Mouse (Mus musculus) liver, embryonic 11.5 days (tissue): ENCODE data around the gene Haus2. TPM values are rescaled to one million over a fixed set of nuclear protein-coding genes. Genes with fewer than 3 reads are reported as not detected.
A peak's percentile ranks its signal among the peaks of the same experiment; 100 is the strongest.
"Not testable (repeated sequence)": the region's sequence is repeated elsewhere in the genome, so short reads cannot be mapped to it uniquely, and the experiment has no call there.

Experiments used
- ATAC-seq: fragments of 200-750 bp; cut with Nextera tagmentation; replicated peaks from 2 replicates; pipeline ENCODE4 v1.8.0; 2017; ENCODE audit warnings: moderate number of reproducible peaks, mild to moderate bottlenecking, moderate TSS enrichment, moderate library complexity; ENCODE audit not compliant: low FRiP score
- DNase-seq: peaks from one replicate; pipeline ENCODE4 v3.0.0-alpha.2; 2017; ENCODE audit warnings: low spot score
- H3K27ac ChIP-seq: fragments of 300-500 bp; sonication (generic); 2 replicates; pipeline ENCODE4 v1.5.1; 2014; ENCODE audit warnings: mild to moderate bottlenecking, low read depth, low read length, control low read depth
- H3K27me3 ChIP-seq: fragments of 300-500 bp; sonication (generic); replicated peaks from 2 replicates; pipeline ENCODE4 v1.6.1; 2014; ENCODE audit warnings: low read length, mixed read lengths; ENCODE audit not compliant: control insufficient read depth, insufficient read depth
- H3K36me3 ChIP-seq: fragments of 300-500 bp; sonication (generic); 2 replicates; pipeline ENCODE4 v1.6.1; 2014; ENCODE audit warnings: mild to moderate bottlenecking, low read length, moderate library complexity, mixed read lengths; ENCODE audit not compliant: control insufficient read depth, insufficient read depth
- H3K4me1 ChIP-seq: fragments of 300-500 bp; sonication (generic); replicated peaks from 2 replicates; pipeline ENCODE4 v1.6.1; 2014; ENCODE audit warnings: low read length, mixed read lengths; ENCODE audit not compliant: control insufficient read depth, insufficient read depth
- H3K4me2 ChIP-seq: fragments of 300-500 bp; sonication (generic); 2 replicates; pipeline ENCODE4 v1.6.1; 2014; ENCODE audit warnings: mild to moderate bottlenecking, control low read depth, moderate library complexity
- H3K4me3 ChIP-seq: fragments of 300-500 bp; sonication (generic); 2 replicates; pipeline ENCODE4 v1.5.1; 2014; ENCODE audit warnings: low read depth, low read length, control low read depth
- H3K9ac ChIP-seq: fragments of 300-500 bp; sonication (generic); 2 replicates; pipeline ENCODE4 v1.6.1; 2014; ENCODE audit warnings: low read depth, low read length, control low read depth
- H3K9me3 ChIP-seq: fragments of 300-500 bp; sonication (generic); 2 replicates; pipeline ENCODE4 v1.6.1; 2016; ENCODE audit warnings: low read length, inconsistent platforms, mixed read lengths; ENCODE audit not compliant: control insufficient read depth
- WGBS: fragments of 180-500 bp; shearing (Covaris S2); extraction: QIAGEN DNeasy Blood & Tissue Kit; methylation state at CpG from one replicate; pipeline ENCODE4 v1.1.7; 2014; 5-methylcytosine and 5-hydroxymethylcytosine counted together
- polyA plus RNA-seq: library from polyadenylated mRNA; unstranded; fragments of >200 nt; fragmentation: Nextera tagmentation; extraction: Ambion mirVana; gene quantifications from 2 replicates; pipeline ENCODE4 v1.2.1, GENCODE M21; 2014

The Haus2 gene
- polyA plus RNA-seq = 30.6 and 31.2 TPM in 2 replicates

DNA sequence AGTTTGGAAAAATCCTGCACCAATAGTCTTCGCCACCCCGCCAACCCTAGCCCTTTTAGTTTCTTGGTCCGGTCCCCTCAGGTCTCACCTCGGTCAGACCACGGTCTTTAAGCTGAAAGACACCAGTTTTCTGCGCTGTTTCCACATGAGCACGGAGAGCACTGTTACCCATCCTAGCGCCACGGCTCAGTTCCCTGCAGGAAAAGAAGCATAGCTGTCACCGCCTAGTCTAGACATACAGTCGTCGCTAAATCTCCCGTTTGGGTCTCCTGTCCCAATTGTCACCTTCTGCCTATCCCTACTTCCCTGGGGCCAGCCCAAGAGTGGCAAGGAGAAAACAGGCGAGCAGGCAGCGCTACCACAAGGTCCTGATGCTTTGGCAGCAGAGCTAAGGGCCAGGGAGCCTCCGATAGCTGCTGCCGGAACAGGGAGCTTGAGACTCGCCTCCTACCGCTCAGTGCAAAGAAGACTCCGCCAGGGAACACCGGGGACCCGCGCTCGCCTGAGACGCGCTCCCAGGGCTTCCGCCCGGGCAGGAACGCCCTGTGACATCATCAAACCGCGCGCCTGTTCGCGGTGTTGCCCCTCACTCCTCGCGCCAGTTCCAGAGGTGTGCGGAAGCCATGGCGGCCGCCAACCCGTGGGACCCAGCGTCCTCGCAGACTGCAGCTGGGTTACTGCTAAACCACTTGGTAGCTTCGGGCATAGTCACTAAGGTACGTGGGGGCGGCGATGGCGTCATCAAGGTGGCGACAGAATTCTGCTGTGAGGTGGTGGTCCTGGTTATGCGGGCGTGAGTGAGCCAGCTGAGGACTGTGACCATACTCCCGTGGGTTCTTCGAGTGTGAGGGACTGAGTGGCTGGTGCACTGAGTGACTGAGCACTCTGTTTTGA, at the start of gene Haus2, which contains the start of gene Lrrc57:
Gene Haus2, plus strand, starts transcription at position 554 of the 894 bp plus-strand sequence.
Gene Lrrc57, minus strand, starts transcription at position 691 of the 894 bp plus-strand sequence.
- Histone ChIP-seq H3K36me3 (peaks cover 3% of the 10 kb centered on the region; the same call in 1 of the 2 replicates), H3K27ac (peak within 1 kb of the TSS; percentile 93), H3K4me1 (peaks cover 10% of the 10 kb centered on the region), H3K9ac (peak within 1 kb of the TSS; percentile 87), H3K4me3 (peak within 1 kb of the TSS; percentile 85), H3K9me3 (no peaks in the 10 kb centered on the region), H3K4me2 (peak within 1 kb of the TSS; percentile 84), H3K27me3 (no peaks in the 10 kb centered on the region)
- WGBS = 1% methylated on average over 52 of the region's 52 CpGs
- ATAC-seq (peak; percentile 93), DNase-seq (peak; percentile 95)

DNA sequence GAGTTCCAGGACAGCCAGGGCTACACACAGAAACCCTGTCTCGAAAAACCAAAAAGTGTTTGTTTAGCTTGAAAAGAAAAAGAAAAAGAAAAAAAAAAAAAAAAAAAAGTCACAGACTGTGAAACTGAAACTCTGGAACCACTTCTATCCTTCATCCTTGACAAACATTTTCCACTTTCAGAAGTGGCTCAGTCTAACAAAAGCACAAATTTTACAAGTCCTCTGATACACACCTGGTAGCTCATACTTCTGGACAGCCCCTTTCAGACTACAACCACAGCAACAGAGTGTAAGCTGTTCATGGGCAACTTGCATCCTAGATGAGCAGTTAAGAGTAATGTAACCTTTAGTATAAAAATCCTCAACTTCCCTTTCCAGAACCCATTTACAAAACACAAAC, 47.7 kb upstream of the Haus2 start:
- Histone ChIP-seq H3K9ac (no peak overlapping the region), H3K27ac (no peak overlapping the region), H3K4me2 (peak overlapping the region; percentile 88; the same call in 1 of the 2 replicates), H3K9me3 (no peaks in the 10 kb centered on the region), H3K4me3 (no peak overlapping the region), H3K36me3 (no peaks in the 10 kb centered on the region), H3K4me1 (peaks cover 12% of the 10 kb centered on the region), H3K27me3 (no peaks in the 10 kb centered on the region)
- no peak for ATAC-seq
- WGBS = 80% methylated on average over 1 of the region's 1 CpGs
- no peak for DNase-seq

DNA sequence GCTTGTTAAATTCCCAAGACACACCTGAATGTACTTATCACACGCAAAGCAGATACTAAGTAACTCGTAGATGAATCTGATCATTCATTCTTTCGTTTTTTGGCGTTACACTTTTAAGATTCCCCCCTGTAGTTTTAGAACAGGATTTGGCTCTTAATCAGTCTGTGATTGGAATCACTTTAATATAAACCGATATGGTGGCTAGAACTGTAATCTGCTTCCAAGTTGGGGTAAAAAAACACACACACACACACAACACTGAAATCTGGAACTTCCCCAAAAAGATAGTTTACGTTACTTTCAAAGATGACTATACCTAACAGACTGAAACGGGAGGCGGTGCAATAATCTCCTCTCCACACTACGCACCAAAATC, 46.3 kb upstream of the Haus2 start:
- peak overlapping the region; percentile 80 for H3K27ac ChIP-seq
- H3K27me3 ChIP-seq = no peaks in the 10 kb centered on the region
- ATAC-seq = no peak
- H3K9me3 ChIP-seq = no peaks in the 10 kb centered on the region
- 13% methylated on average over 9 of the region's 9 CpGs for WGBS
- H3K4me1 ChIP-seq = peaks cover 12% of the 10 kb centered on the region
- no peak for DNase-seq
- H3K36me3 ChIP-seq = no peaks in the 10 kb centered on the region
- peak overlapping the region; percentile 97 for H3K9ac ChIP-seq
- peak overlapping the region; percentile 91 for H3K4me3 ChIP-seq
- H3K4me2 ChIP-seq = peak overlapping the region; percentile 88

DNA sequence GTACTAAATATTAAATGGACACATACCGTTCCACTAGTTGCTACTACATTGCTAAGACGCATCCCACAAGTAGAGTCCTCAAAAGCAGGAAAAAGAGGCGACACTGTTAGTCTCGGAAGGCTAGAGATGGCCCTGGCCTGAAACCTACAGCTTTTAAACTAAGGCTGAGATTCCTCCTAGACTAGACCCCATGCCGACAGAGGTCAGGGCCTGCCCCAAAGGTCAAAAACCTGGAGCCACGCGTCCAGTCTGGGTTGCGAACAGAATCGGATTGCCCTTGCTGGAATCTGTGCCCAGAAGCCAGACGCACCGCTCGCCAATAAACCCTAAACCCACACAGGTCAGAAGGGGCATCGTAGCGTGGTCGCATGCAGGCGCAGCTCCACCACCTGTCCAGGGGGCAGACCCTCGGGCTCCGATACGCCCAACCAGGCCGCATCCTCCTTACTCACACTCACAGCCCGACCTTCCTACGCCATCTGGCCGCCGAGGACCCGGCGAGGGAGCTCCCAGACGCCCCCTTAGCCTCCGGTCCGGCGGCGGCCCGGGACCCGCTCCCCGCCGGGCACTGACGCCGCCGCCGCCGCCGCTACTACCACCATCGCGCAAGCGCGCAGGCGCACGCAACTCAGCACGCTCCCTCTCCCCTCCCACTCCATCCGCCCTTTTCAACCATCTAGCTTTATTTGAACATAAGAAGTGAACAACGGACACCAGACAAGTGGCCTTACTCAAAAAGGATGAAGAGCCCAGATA, 45.8 kb upstream of the Haus2 start, which contains the start of gene Zfp106:
Gene Zfp106, minus strand, starts transcription at position 609 of the 756 bp plus-strand sequence.
- Histone ChIP-seq H3K27me3 (no peaks in the 10 kb centered on the region), H3K4me3 (peak within 1 kb of the TSS; percentile 91), H3K27ac (peak within 1 kb of the TSS; percentile 80), H3K9me3 (no peaks in the 10 kb centered on the region), H3K36me3 (no peaks in the 10 kb centered on the region), H3K4me2 (peak within 1 kb of the TSS; percentile 88), H3K9ac (peak within 1 kb of the TSS; percentile 97), H3K4me1 (peaks cover 12% of the 10 kb centered on the region)
- ATAC-seq (peak; percentile 77), DNase-seq (peak; percentile 81)
- WGBS = under 1% methylated on average over 50 of the region's 50 CpGs

DNA sequence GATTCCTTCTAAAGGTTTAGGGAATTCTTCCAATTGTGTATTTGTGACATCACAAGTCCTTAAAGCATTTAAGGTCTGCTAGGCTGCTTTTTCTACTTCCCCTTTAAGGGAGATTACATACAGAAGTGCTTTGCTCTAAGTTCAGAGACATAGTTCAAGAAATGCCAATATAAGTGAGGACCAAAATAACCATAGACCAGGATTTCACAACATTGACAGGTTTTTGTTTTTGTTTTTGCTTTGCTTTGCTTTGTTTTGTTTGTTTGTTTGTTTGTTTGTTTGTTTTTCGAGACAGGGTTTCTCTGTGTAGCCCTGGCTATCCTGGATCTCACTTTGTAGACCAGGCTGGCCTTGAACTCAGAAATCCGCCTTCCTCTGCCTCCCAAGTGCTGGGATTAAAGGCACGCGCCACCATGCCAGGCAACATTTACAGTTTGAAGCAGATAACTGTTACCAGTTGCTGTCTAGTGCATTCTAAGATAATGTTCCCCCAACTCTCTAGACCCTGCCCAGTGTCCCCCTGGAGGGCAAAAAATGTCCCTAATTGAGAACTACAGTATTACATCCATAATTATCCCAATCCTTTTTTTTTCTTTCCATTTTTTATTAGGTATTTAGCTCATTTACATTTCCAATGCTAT, 44.5 kb upstream of the Haus2 start:
- H3K9ac ChIP-seq, H3K9me3 ChIP-seq, H3K27me3 ChIP-seq, H3K4me3 ChIP-seq, DNase-seq, ATAC-seq, H3K36me3 ChIP-seq: not testable (repeated sequence)
- peaks cover 15% of the 10 kb centered on the region for H3K4me1 ChIP-seq
- WGBS = 63% methylated on average over 4 of the region's 4 CpGs
- H3K4me2 ChIP-seq = peak overlapping the region; percentile 19; the same call in 1 of the 2 replicates
- peak overlapping the region; percentile 79 for H3K27ac ChIP-seq

DNA sequence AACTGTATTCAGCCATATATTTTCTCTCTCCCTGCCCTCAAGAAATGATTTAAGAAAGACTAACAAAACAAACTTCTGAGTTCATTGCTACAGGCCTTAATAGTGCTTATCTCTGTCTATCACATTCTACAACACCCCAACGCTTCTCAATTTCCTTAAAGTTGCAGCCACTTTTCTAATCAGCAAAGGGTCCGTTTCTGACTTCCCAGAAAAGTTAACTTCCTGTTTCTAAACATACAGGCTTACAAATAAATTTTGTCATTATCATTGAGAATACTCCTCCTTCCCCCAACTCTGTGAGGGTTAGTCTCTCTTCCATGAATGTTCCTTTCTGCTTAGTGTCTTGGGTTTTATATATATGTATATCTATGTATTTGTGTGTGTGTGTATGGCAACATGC, 43.8 kb upstream of the Haus2 start:
- Histone ChIP-seq H3K4me1 (peaks cover 15% of the 10 kb centered on the region), H3K4me3 (no peak overlapping the region), H3K27ac (peak overlapping the region; percentile 79), H3K9ac (no peak overlapping the region), H3K36me3 (no peaks in the 10 kb centered on the region), H3K27me3 (no peaks in the 10 kb centered on the region), H3K9me3 (no peaks in the 10 kb centered on the region), H3K4me2 (peak overlapping the region; percentile 46)
- 33% methylated on average over 2 of the region's 2 CpGs for WGBS
- ATAC-seq (0 out of 2 replicates have a peak, but pooled peaks have one; percentile 29), DNase-seq (no peak)

DNA sequence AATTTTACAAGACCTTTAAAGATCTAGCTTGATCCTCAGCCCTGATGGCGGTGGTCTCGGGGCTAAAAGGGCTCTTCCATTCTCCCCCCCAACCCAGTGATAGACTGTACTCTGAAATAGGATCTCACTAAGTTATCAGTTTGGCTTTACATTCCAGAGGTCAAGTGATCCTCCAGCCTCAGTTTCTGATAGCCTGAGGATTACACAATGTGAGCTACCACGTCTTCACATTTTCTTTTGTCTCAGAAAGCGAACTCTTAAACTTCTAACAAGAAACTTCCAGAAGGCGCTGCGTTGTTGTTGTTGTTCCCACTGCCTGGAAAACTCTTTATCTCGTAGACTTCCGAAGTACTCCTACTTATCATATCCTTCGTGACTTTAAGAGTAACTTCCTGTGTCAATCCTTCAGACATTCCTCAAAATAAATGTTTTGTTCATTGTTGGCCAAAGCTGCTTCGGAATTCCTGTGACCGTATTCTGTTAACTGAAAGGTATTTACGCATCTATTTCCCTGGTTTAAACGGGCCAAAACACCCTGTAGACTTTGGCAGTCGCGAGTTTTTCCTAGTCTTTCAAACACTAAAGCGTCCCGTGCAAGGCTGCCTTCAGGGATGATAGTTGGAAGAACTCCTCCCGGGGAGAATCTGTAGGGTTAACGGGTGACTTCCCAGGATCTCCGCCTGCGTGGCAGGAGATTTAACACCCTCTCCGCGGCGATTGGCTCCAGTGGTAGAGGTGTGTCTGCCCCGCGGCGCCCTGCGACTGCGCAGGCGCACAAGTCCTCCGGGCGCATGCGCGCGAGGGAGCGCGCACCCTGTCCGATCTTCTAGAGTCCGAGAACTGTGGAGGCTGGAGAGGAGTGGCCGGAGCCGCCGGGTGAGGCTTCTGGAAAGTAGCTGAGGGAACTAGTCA, 42.0 kb upstream of the Haus2 start, which contains the start of gene Snap23:
Gene Snap23, plus strand, starts transcription at position 786 of the 912 bp plus-strand sequence.
- H3K4me3 ChIP-seq = peak within 1 kb of the TSS; percentile 65
- H3K4me1 ChIP-seq = peaks cover 18% of the 10 kb centered on the region
- no peaks in the 10 kb centered on the region for H3K36me3 ChIP-seq
- DNase-seq (peak; percentile 89), ATAC-seq (peak; percentile 87)
- H3K27me3 ChIP-seq = no peaks in the 10 kb centered on the region
- no peaks in the 10 kb centered on the region for H3K9me3 ChIP-seq
- 2% methylated on average over 42 of the region's 42 CpGs for WGBS
- H3K27ac ChIP-seq = peak within 1 kb of the TSS; percentile 79
- H3K9ac ChIP-seq = peak within 1 kb of the TSS; percentile 73
- H3K4me2 ChIP-seq = peak within 1 kb of the TSS; percentile 77
